Mouse (Mus musculus): ENCODE data around the gene Arpc2. TPM values are rescaled to one million over a fixed set of nuclear protein-coding genes. Genes with fewer than 3 reads are reported as not detected.

Arpc2 gene
- total and polyA plus RNA-seq, 3 experiments = 124 to 191 (median 180) TPM

- DNase-seq = no peak
Measured at GRCm38 (mm10) chr1:74302229-74302628, 66.3 kb downstream of the Arpc2 start.

- DNase-seq = no peak
Measured at GRCm38 (mm10) chr1:74302835-74303234, 67.0 kb downstream of the Arpc2 start.

- DNase-seq = peak; percentile 92
Measured at GRCm38 (mm10) chr1:74303509-74304338, 67.8 kb downstream of the Arpc2 start.

GRCm38 (mm10) chr1:74304339-74304790, 68.5 kb downstream of the Arpc2 start:
- no peak for DNase-seq

- DNase-seq = no peak
Measured at GRCm38 (mm10) chr1:74304946-74305345, 69.1 kb downstream of the Arpc2 start.

- DNase-seq = no peak
Measured at GRCm38 (mm10) chr1:74305522-74305921, 69.6 kb downstream of the Arpc2 start, which contains the start of gene Tmbim1. Tmbim1 (minus strand) TSS chr1:74305622.

- no peak for DNase-seq
Measured at GRCm38 (mm10) chr1:74307146-74307545, 71.3 kb downstream of the Arpc2 start.

GRCm38 (mm10) chr1:74308001-74308964, 72.4 kb downstream of the Arpc2 start:
- no peak for DNase-seq

- no peak for DNase-seq
Measured at GRCm38 (mm10) chr1:74309767-74310166, 73.9 kb downstream of the Arpc2 start.

- peak; percentile 68 for DNase-seq
Measured at GRCm38 (mm10) chr1:74313049-74313692, 77.3 kb downstream of the Arpc2 start.

GRCm38 (mm10) chr1:74314796-74315195, 78.9 kb downstream of the Arpc2 start:
- DNase-seq = no peak

- DNase-seq = no peak
Measured at GRCm38 (mm10) chr1:74316114-74316827, 80.4 kb downstream of the Arpc2 start.

Small RNA genes within 50 kb of the gene (microRNA-seq; reads per million reads assigned to microRNA genes)
- 0 reads per million in 2 experiments for gene Mir1928

Other genes with a start within 250 kb of the Arpc2 start
- gene Tns1, start 111.6 kb upstream of the Arpc2 start, total RNA-seq (2021) = 100 to 1,000 TPM; 424 to 432 TPM
- 523 and 701 TPM in 2 replicates for gene Tns1, start 111.6 kb upstream of the Arpc2 start, polyA plus RNA-seq (2012; rRNA removed)
- 1 to 10 TPM; 1.0 to 2.2 TPM for gene Rufy4, start 110.5 kb upstream of the Arpc2 start, total RNA-seq (2021)
- gene Rufy4, start 110.5 kb upstream of the Arpc2 start, polyA plus RNA-seq (2012; rRNA removed) = 0.45 and 0.90 TPM in 2 replicates
- under 1 TPM in 1 of 2 experiments, not detected in 1; 0.21 TPM for gene Cxcr2, start 82.1 kb upstream of the Arpc2 start, total RNA-seq (2021)
- gene Cxcr2, start 82.1 kb upstream of the Arpc2 start, polyA plus RNA-seq (2012; rRNA removed) = not detected in 2 replicates
- gene Cxcr1, start 41.5 kb upstream of the Arpc2 start, total RNA-seq (2021) = not detected
- gene Cxcr1, start 41.5 kb upstream of the Arpc2 start, polyA plus RNA-seq (2012; rRNA removed) = not detected in 2 replicates
- not detected for gene Gpbar1, start 42.5 kb downstream of the Arpc2 start, total RNA-seq (2021)
- 0.43 TPM in 1 of 2 replicates, not detected in the other for gene Gpbar1, start 42.5 kb downstream of the Arpc2 start, polyA plus RNA-seq (2012; rRNA removed)
- 100 to 1,000 TPM; 144 to 177 TPM for gene Aamp, start 48.7 kb downstream of the Arpc2 start, total RNA-seq (2021)
- 180 and 188 TPM in 2 replicates for gene Aamp, start 48.7 kb downstream of the Arpc2 start, polyA plus RNA-seq (2012; rRNA removed)
- 10 to 100 TPM; 61.1 to 85.1 TPM for gene Pnkd, start 48.8 kb downstream of the Arpc2 start, total RNA-seq (2021)
- gene Pnkd, start 48.8 kb downstream of the Arpc2 start, polyA plus RNA-seq (2012; rRNA removed) = 92.9 and 106 TPM in 2 replicates
- 100 to 1,000 TPM in 1 of 2 experiments, 10 to 100 TPM in 1; 98.3 to 115 TPM for gene Tmbim1, start 69.5 kb downstream of the Arpc2 start, total RNA-seq (2021)
- 834 and 852 TPM in 2 replicates for gene Tmbim1, start 69.5 kb downstream of the Arpc2 start, polyA plus RNA-seq (2012; rRNA removed)
- gene Catip, start 126.0 kb downstream of the Arpc2 start, total RNA-seq (2021) = under 1 TPM; 0.29 to 0.69 TPM
- gene Catip, start 126.0 kb downstream of the Arpc2 start, polyA plus RNA-seq (2012; rRNA removed) = 0.24 and 0.51 TPM in 2 replicates
- gene Slc11a1, start 139.1 kb downstream of the Arpc2 start, total RNA-seq (2021) = 10 to 100 TPM; 13.1 to 16.3 TPM
- 39.4 and 50.7 TPM in 2 replicates for gene Slc11a1, start 139.1 kb downstream of the Arpc2 start, polyA plus RNA-seq (2012; rRNA removed)
- 100 to 1,000 TPM; 169 to 172 TPM for gene Ctdsp1, start 155.4 kb downstream of the Arpc2 start, total RNA-seq (2021)
- 195 and 226 TPM in 2 replicates for gene Ctdsp1, start 155.4 kb downstream of the Arpc2 start, polyA plus RNA-seq (2012; rRNA removed)
- gene Vil1, start 173.3 kb downstream of the Arpc2 start, total RNA-seq (2021) = 1 to 10 TPM in 1 of 2 experiments, under 1 TPM in 1; 0.95 to 1.1 TPM
- gene Vil1, start 173.3 kb downstream of the Arpc2 start, polyA plus RNA-seq (2012; rRNA removed) = 0.13 and 0.20 TPM in 2 replicates

Measured in adrenal gland, adult 2 months (tissue).